Mouse (Mus musculus) midbrain, embryonic 13.5 days (tissue): Measurements from ENCODE around the gene Myo10. TPM values are rescaled to one million over a fixed set of nuclear protein-coding genes. Genes with fewer than 3 reads are reported as not detected.
A peak's percentile ranks its signal among the peaks of the same experiment; 100 is the strongest.

Experiments used
- ATAC-seq: fragments of 200-750 bp; cut with Nextera tagmentation; 2 replicates; pipeline ENCODE4 v1.8.0; 2017; ENCODE audit warnings: mild to moderate bottlenecking, moderate TSS enrichment, moderate library complexity
- H3K27ac ChIP-seq: fragments of 300-500 bp; sonication (generic); 2 replicates; pipeline ENCODE4 v1.5.1; 2015; ENCODE audit warnings: inconsistent platforms, mild to moderate bottlenecking, moderate library complexity
- H3K27me3 ChIP-seq: fragments of 300-500 bp; sonication (generic); 2 replicates; pipeline ENCODE4 v1.6.1; 2015; ENCODE audit warnings: mild to moderate bottlenecking, inconsistent platforms
- H3K36me3 ChIP-seq: fragments of 300-500 bp; sonication (generic); 2 replicates; pipeline ENCODE4 v1.6.1; 2015; ENCODE audit warnings: mild to moderate bottlenecking, inconsistent platforms
- H3K4me1 ChIP-seq: fragments of 300-500 bp; sonication (generic); replicated peaks from 2 replicates; pipeline ENCODE4 v1.6.1; 2015; ENCODE audit warnings: inconsistent platforms
- H3K4me2 ChIP-seq: fragments of 300-500 bp; sonication (generic); replicated peaks from 2 replicates; pipeline ENCODE4 v1.6.1; 2015; ENCODE audit warnings: moderate library complexity, mild to moderate bottlenecking, inconsistent platforms
- H3K4me3 ChIP-seq: fragments of 300-500 bp; sonication (generic); replicated peaks from 2 replicates; pipeline ENCODE4 v1.5.1; 2015; ENCODE audit warnings: mild to moderate bottlenecking, inconsistent platforms
- H3K9ac ChIP-seq: fragments of 300-500 bp; sonication (generic); replicated peaks from 2 replicates; pipeline ENCODE4 v1.6.1; 2015; ENCODE audit warnings: mild to moderate bottlenecking, inconsistent platforms
- H3K9me3 ChIP-seq: fragments of 300-500 bp; sonication (generic); 2 replicates; pipeline ENCODE4 v1.6.1; 2016; ENCODE audit warnings: mild to moderate bottlenecking, inconsistent platforms
- WGBS: fragments of 180-500 bp; shearing (Covaris S2); methylation state at CpG from one replicate; pipeline ENCODE4 v1.1.7; 2015; 5-methylcytosine and 5-hydroxymethylcytosine counted together
- polyA plus RNA-seq: library from polyadenylated mRNA; unstranded; fragments of >200 nt; fragmentation: Nextera tagmentation; extraction: Ambion mirVana; gene quantifications from 2 replicates; pipeline ENCODE4 v1.2.1, GENCODE M21; 2015

The Myo10 gene
- polyA plus RNA-seq, 1 experiment from 2014 or later: 42.9 TPM

DNA sequence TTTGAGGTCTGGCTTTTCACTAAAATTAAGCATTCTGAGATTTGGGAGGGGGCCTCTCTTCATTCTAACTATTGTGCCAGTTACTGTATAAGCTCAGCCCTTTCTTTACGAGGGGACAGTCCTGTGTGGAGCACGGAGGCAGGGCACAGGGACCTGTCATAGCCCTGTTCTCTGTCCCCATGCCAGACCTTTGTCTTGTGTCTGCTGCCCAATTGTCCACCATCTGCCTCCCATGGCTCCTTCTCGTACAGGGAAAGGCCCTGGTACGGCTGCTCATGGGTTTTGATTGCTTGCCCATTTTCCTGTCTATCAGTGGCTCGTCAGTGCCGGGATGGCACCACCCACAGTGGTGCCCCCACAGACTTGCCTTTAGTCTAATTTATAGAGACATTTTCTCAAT lies 74.3 kb downstream of the Myo10 start:
- Histone ChIP-seq H3K27me3 (no peaks in the 10 kb centered on the region; the same call in 1 of the 2 replicates), H3K4me3 (no peak overlapping the region), H3K9me3 (no peaks in the 10 kb centered on the region), H3K36me3 (0 out of 2 replicates have a peak, but pooled peaks cover 2% of the 10 kb centered on the region), H3K9ac (no peak overlapping the region), H3K27ac (no peak overlapping the region), H3K4me2 (no peak overlapping the region), H3K4me1 (0 out of 2 replicates have a peak, but pooled peaks cover 4% of the 10 kb centered on the region)
- WGBS: 92% methylated on average over 6 of the region's 6 CpGs
- no peak for ATAC-seq

DNA sequence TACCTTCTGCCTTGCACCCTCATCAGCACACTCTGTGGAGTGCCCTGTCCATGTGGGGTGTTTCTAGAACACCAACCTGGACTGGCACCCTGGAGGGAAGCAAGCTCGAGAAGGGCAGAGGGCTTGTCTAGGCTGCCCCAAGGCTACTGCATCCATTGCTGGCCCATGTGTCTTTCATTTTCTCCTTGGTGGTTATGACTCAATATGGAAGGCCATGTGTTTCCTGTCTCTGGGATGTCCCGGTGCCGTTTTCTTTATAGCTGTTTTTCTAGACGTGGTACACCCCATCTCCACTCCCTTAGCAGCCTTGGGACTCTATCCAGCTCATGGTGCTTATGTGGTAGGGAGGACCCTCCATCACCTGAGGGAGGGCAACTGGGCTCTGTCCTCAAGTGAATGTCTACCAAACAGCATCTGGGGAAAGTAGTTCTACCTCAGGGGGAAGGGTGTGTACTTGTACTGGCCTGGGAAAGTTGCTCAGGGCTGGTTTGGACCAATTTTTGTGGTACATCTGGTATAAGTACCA lies 76.8 kb downstream of the Myo10 start:
- 87% methylated on average over 4 of the region's 4 CpGs for WGBS
- no peak overlapping the region for H3K4me3 ChIP-seq
- no peak overlapping the region for H3K27ac ChIP-seq
- H3K27me3 ChIP-seq: no peaks in the 10 kb centered on the region
- ATAC-seq: no peak
- peaks cover 8% of the 10 kb centered on the region; the same call in 1 of the 2 replicates for H3K36me3 ChIP-seq
- no peaks in the 10 kb centered on the region for H3K9me3 ChIP-seq
- no peak overlapping the region for H3K9ac ChIP-seq
- no peak overlapping the region for H3K4me2 ChIP-seq
- H3K4me1 ChIP-seq: no peaks in the 10 kb centered on the region

DNA sequence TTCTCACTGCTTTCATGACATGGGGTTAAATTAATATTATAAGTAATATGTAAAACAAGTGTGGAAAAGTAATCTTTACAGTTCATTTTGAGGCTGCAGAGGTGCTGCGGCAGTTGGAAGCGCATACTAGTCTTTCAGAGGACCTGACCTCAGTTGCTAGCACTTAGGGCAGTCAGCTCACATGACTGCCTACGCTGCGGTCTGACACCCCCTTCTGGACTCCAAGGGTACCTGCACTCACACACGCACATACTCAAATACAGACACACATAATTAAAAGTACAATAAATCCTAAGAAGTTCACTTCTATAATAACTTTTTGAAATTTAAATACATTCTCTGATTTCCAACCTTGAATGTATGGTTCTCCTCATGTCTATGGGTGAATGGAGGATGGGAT lies 80.3 kb downstream of the Myo10 start:
- no peak overlapping the region for H3K27ac ChIP-seq
- H3K9ac ChIP-seq: no peak overlapping the region
- H3K4me1 ChIP-seq: no peaks in the 10 kb centered on the region
- no peaks in the 10 kb centered on the region for H3K9me3 ChIP-seq
- no peaks in the 10 kb centered on the region for H3K27me3 ChIP-seq
- no peak overlapping the region for H3K4me2 ChIP-seq
- over 99% methylated on average over 5 of the region's 5 CpGs for WGBS
- H3K36me3 ChIP-seq: peaks cover 16% of the 10 kb centered on the region
- no peak overlapping the region for H3K4me3 ChIP-seq
- no peak for ATAC-seq

DNA sequence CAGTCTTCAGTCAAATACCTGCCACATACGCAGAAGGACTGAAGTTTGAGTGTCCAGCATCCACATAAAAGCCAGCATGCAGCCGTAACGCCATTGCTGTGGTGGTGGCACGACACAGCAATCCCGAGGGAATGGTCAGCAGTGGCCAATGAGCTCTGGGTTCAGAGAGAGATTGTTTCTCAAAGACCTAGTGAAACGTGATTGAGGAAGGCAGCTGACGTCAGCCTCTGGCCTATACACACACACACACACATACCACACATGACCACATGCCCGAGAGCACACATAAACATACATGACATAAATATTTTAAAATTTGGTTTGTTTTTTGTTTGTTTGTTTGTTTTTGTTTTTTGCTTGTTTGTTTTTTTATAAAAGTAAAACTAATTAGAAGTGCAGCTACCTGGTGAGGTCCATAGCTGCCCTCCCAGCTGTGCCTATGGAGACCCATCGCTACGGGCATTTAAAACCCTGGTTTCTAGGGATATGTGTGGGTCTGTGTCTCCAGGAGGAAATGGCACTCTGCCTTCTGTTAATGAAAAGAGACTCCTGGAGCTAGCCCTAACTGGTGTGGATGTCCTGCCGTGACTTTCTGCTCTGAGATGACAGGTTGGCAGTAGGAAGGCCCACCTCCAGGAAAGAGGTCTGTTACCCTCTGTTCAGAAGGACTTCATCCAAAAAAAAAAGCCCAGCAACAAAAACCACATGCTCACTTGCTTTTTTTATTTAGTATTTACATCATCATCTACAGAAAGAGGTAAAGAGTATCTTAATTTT lies 82.7 kb downstream of the Myo10 start:
- no peak for ATAC-seq
- peaks cover 16% of the 10 kb centered on the region for H3K36me3 ChIP-seq
- no peak overlapping the region for H3K4me3 ChIP-seq
- no peak overlapping the region for H3K9ac ChIP-seq
- H3K4me2 ChIP-seq: no peak overlapping the region
- H3K27ac ChIP-seq: no peak overlapping the region
- no peaks in the 10 kb centered on the region for H3K27me3 ChIP-seq
- WGBS: 87% methylated on average over 11 of the region's 11 CpGs
- no peaks in the 10 kb centered on the region for H3K4me1 ChIP-seq
- no peaks in the 10 kb centered on the region for H3K9me3 ChIP-seq

DNA sequence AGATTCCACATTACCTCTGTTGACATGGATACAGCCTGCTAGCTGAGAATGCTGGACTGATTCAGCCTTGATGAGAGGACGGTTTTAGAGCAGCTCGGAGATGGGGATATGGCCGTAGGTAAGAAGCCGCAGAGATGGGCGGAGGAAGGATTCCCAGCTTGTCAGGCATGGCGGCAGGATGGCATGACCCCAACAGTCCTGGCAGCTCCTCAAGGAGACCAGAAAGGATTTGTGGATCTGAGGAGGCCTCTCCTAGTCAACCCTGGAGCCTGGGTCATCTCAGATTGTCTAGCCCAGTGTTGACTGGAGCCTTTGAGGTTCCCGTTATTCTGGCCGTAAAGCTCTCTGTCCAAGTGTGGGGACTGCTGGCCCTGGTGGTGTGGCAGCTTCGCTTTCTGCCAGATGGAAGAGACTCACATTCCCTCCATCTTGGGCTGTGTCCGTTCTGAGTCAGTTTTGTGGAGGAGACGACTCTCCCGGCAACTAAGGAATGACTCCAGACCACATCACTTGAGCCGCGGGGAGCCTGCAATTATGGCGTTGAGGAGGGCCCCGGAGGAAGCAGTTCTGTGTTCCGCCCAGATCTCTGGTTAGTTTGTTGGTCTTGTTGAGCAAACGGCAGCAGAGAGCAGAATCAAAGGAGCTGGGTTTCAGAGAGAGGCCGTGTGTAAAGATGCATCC lies 84.7 kb downstream of the Myo10 start:
- ATAC-seq: no peak
- WGBS: 93% methylated on average over 19 of the region's 19 CpGs
- no peak overlapping the region for H3K27ac ChIP-seq

DNA sequence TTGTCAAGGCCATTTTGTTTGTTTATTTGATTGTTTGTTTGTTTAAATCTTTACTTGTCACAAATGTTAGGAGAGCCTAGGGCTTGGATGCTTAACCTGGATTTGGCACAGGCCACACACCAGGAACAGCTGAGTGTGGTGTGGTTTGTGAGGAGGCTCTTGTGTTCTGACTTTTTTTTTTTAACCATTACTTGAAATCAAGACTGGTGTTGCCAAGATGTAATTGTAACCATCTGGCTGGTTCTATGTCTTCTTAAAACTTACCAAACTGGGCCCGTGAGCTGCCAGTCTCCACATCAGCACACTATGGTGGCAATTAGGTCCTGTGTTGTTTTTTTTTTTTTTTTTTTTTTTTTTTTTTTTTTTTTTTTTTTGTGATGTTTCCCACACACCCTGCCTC lies 85.6 kb downstream of the Myo10 start:
- peaks cover 2% of the 10 kb centered on the region for H3K4me1 ChIP-seq
- 85% methylated on average over 1 of the region's 1 CpGs for WGBS
- H3K27ac ChIP-seq: no peak overlapping the region
- H3K9me3 ChIP-seq: no peaks in the 10 kb centered on the region
- H3K36me3 ChIP-seq: peaks cover 9% of the 10 kb centered on the region
- no peak overlapping the region for H3K4me2 ChIP-seq
- ATAC-seq: no peak
- no peak overlapping the region for H3K9ac ChIP-seq
- no peak overlapping the region for H3K4me3 ChIP-seq
- no peaks in the 10 kb centered on the region for H3K27me3 ChIP-seq

More for the DNA sequence above, 84.7 kb downstream of the Myo10 start:
- no peaks in the 10 kb centered on the region for H3K9me3 ChIP-seq
- no peak overlapping the region for H3K4me2 ChIP-seq
- no peak overlapping the region for H3K4me3 ChIP-seq
- no peaks in the 10 kb centered on the region for H3K4me1 ChIP-seq
- H3K36me3 ChIP-seq: peaks cover 14% of the 10 kb centered on the region
- H3K27me3 ChIP-seq: no peaks in the 10 kb centered on the region
- H3K9ac ChIP-seq: no peak overlapping the region

DNA sequence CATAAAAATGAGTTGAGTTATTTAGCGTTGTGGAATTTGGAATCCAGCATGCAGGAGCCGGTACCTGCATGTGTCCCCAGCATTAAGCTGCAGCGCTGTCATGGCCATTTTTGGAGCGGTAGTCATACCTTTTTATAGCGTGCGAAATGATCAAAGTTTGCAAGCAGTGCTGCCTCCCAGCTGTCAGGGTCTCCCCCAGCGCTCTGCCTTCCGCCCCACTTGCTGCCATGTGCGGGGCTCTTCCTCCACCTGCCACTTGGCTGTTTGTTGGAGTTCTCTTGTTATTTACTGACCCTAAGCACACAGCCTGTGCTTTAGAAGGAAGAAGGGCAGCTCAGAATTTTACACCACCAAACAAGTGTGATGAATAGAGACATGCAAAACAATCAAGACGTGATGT lies 88.6 kb downstream of the Myo10 start:
- H3K9me3 ChIP-seq: no peaks in the 10 kb centered on the region
- H3K27ac ChIP-seq: no peak overlapping the region
- no peak overlapping the region for H3K9ac ChIP-seq
- H3K4me2 ChIP-seq: no peak overlapping the region
- no peaks in the 10 kb centered on the region for H3K27me3 ChIP-seq
- H3K4me3 ChIP-seq: no peak overlapping the region
- ATAC-seq: no peak
- H3K36me3 ChIP-seq: peaks cover 5% of the 10 kb centered on the region
- WGBS: 95% methylated on average over 10 of the region's 10 CpGs
- peaks cover 26% of the 10 kb centered on the region for H3K4me1 ChIP-seq

DNA sequence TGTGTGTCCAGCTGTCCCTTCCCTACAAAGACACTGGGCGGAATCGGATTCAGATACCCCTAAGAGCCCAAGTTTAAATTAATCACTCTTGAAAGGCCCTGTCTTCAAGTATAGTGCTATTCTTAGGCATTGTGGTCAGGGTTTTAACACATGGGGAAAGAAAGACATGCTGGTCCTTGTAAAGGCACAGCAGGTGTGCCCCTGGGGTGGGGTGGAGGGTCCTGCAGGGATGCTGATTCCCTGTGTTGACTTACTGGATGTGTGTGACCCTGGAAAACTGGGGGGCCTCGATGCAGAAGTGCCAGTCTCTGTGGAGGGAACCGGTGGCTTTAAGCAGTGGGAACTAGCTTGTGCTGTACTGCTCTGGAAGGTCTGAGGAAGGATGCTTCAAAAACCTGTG lies 90.6 kb downstream of the Myo10 start:
- whole genome bisulfite sequencing: 59% methylated on average over 4 of the region's 4 CpGs
- Histone ChIP-seq H3K4me3 (no peak overlapping the region), H3K9ac (no peak overlapping the region), H3K36me3 (no peaks in the 10 kb centered on the region), H3K4me2 (no peak overlapping the region), H3K4me1 (peaks cover 29% of the 10 kb centered on the region), H3K9me3 (no peaks in the 10 kb centered on the region), H3K27ac (no peak overlapping the region), H3K27me3 (no peaks in the 10 kb centered on the region)
- ATAC-seq: peak; percentile 5; the same call in 1 of the 2 replicates

DNA sequence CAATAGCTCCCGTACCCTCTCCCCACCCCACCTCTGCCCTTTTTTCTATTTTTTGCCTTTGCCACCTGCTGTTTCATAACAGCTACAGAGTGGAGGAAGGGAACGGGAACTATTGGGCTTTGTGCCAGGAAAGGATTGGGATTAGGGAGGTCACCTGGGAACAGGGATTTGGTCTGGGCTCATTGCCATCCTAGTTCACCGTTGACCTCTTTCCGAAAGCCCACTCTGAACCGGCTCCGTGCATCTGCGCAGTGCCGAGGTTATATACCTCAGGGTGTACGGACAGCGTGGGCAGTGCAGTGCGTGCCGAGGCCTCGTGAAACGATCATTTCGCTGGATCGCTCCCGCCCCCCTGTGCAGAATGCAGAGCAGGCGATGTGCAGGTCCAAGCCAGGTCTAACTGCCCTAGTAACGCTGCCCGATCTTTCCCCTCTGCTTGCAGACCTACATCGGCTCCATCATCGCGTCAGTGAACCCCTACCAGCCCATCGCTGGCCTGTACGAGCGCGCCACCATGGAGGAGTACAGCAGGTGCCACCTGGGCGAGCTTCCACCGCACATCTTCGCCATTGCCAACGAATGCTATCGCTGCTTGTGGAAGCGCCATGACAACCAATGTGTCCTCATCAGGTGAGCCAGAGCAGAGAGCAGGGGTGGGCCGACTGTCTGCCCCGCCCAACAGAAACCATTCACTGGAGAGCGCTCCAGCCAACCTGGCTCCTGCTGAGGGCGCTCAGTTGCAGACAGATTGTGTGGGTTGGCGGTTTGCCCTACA lies 91.4 kb downstream of the Myo10 start:
- 35% methylated on average over 38 of the region's 38 CpGs for WGBS
- ATAC-seq: peak; percentile 79
- Histone ChIP-seq H3K27me3 (no peaks in the 10 kb centered on the region), H3K4me3 (peak overlapping the region; percentile 34), H3K9ac (peak overlapping the region; percentile 47), H3K4me2 (peak overlapping the region; percentile 53), H3K27ac (peak overlapping the region; percentile 45), H3K9me3 (no peaks in the 10 kb centered on the region), H3K4me1 (peaks cover 29% of the 10 kb centered on the region), H3K36me3 (no peaks in the 10 kb centered on the region)

DNA sequence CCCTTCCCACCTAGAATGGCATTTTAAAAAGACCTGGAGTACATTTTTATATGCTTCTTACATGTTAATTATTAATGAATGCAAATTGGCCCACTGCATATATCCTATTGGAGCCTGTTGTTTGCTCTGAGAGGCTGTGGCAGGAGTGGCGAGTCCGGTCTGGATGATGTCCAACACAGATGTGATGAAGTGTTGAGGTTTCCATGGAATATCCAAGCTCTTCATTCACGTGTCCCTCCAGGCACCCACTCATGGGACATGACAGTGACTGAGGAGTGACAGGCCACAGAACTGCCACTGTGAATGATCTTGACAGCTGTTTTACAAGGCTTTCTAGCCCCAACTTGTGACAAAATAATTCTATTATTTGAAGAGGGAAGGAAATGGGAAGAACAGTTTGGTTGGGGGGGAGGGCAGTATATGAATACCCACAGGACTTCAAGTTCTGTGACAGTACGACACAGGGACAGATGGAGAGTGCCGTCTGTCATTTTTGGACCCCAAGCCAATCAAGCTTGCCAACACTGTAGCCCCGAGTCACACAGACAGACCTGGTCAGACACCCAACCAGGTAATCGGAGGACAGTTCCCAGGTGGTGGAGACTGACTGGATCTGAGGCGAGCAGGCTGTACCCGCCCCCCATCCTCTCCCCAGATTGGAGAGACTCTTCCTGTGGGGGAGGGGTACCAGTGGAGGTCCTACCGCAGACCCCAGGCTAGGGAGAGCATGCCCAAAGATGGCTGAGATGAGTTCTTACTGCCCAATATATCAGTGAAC lies 93.1 kb downstream of the Myo10 start:
- no peak overlapping the region for H3K9ac ChIP-seq
- no peaks in the 10 kb centered on the region for H3K36me3 ChIP-seq
- whole genome bisulfite sequencing: 67% methylated on average over 10 of the region's 10 CpGs
- no peaks in the 10 kb centered on the region for H3K27me3 ChIP-seq
- H3K27ac ChIP-seq: no peak overlapping the region
- H3K4me2 ChIP-seq: peak overlapping the region; percentile 29
- H3K4me1 ChIP-seq: peaks cover 32% of the 10 kb centered on the region
- no peak overlapping the region for H3K4me3 ChIP-seq
- peak; percentile 12; the same call in 1 of the 2 replicates for ATAC-seq
- H3K9me3 ChIP-seq: no peaks in the 10 kb centered on the region

DNA sequence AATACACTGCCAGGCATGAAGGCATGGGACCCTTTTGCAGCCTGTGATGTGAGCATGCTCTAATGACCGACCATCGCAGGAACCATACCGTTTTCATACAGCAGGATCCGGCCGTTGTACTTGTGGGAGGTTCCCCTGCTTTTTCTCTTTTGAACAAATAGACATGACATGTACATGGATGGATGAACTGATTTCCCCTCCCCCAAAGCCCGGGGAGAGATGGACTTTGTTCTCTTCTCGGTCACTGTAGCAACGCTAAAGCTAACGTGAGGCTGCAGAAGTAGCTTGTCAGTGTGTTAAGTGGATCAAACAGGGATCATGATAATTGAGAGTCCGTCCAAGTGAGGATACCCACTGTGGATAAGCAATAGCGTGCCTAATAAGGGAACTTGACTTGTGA lies 93.7 kb downstream of the Myo10 start:
- Histone ChIP-seq H3K27ac (no peak overlapping the region), H3K4me2 (peak overlapping the region; percentile 29), H3K9me3 (no peaks in the 10 kb centered on the region), H3K9ac (no peak overlapping the region), H3K4me1 (peaks cover 32% of the 10 kb centered on the region), H3K4me3 (no peak overlapping the region), H3K36me3 (no peaks in the 10 kb centered on the region), H3K27me3 (no peaks in the 10 kb centered on the region)
- 34% methylated on average over 11 of the region's 11 CpGs for WGBS
- ATAC-seq: no peak
